Mouse (Mus musculus) cerebellum, adult 2 months (tissue): Measurements from ENCODE around the gene Cyb5rl.

Experiments
- CTCF ChIP-seq: fragments of 200-500 bp; IDR thresholded peaks from 2 replicates; pipeline ENCODE4 v1.5.1; 2011; ENCODE audit warnings: low read depth, mild to moderate bottlenecking, control low read depth, low read length, moderate library complexity, borderline replicate concordance; ENCODE audit not compliant: insufficient read depth
- POLR2A ChIP-seq: fragments of 200-500 bp; IDR thresholded peaks from 2 replicates; pipeline ENCODE4 v1.6.1; 2011; ENCODE audit warnings: low read length, control low read depth, borderline replicate concordance; ENCODE audit not compliant: insufficient read depth

- no peak for TF ChIP-seq POLR2A
- TF ChIP-seq CTCF, result no peak
These were observed 21.6 kb upstream of the Cyb5rl start for GRCm38 (mm10) chr4:107045188-107045587.
